Mouse (Mus musculus) liver, embryonic 16.5 days (tissue): ENCODE measurements at regions not wholly inside any gene's neighbourhood (a gene's known extent, or its start where the extent isn't known, plus 50 kb on each side); places are given as distances from the start of the nearest gene placed in this dataset.

ENCODE experiments used
- ATAC-seq: fragments of 200-750 bp; cut with Nextera tagmentation; 2 replicates; pipeline ENCODE4 v1.8.0; 2017; ENCODE audit warnings: low read depth, mild to moderate bottlenecking, moderate number of reproducible peaks, moderate library complexity
- H3K27ac ChIP-seq: fragments of 300-500 bp; sonication (generic); 2 replicates; pipeline ENCODE4 v1.5.1; 2014; ENCODE audit warnings: mild to moderate bottlenecking, low read length
- H3K27me3 ChIP-seq: fragments of 300-500 bp; sonication (generic); 2 replicates; pipeline ENCODE4 v1.6.1; 2014; ENCODE audit warnings: low read depth, low read length, mixed read lengths; ENCODE audit not compliant: control insufficient read depth, insufficient read depth
- H3K36me3 ChIP-seq: fragments of 300-500 bp; sonication (generic); 2 replicates; pipeline ENCODE4 v1.6.1; 2014; ENCODE audit warnings: mild to moderate bottlenecking; ENCODE audit not compliant: control insufficient read depth, insufficient read depth
- H3K4me1 ChIP-seq: fragments of 300-500 bp; sonication (generic); 2 replicates; pipeline ENCODE4 v1.6.1; 2014; ENCODE audit warnings: low read depth, low read length, mixed read lengths; ENCODE audit not compliant: control insufficient read depth
- H3K4me2 ChIP-seq: fragments of 300-500 bp; sonication (generic); 2 replicates; pipeline ENCODE4 v1.6.1; 2014; ENCODE audit warnings: low read depth, low read length, mixed read lengths
- H3K4me3 ChIP-seq: fragments of 300-500 bp; sonication (generic); 2 replicates; pipeline ENCODE4 v1.5.1; 2014; ENCODE audit warnings: low read depth, mild to moderate bottlenecking, low read length
- H3K9ac ChIP-seq: fragments of 300-500 bp; sonication (generic); 2 replicates; pipeline ENCODE4 v1.6.1; 2014; ENCODE audit warnings: low read depth, low read length
- H3K9me3 ChIP-seq: fragments of 300-500 bp; sonication (generic); replicated peaks from 2 replicates; pipeline ENCODE4 v1.6.1; 2016; ENCODE audit warnings: low read length; ENCODE audit not compliant: control insufficient read depth
- WGBS: fragments of 180-500 bp; shearing (Covaris S2); extraction: QIAGEN DNeasy Blood & Tissue Kit; methylation state at CpG from one replicate; pipeline ENCODE4 v1.1.7; 2014; ENCODE audit not compliant: insufficient replicate concordance; 5-methylcytosine and 5-hydroxymethylcytosine counted together

- Histone ChIP-seq H3K36me3 (no peaks in the 10 kb centered on the region), H3K4me3 (no peak overlapping the region), H3K27me3 (no peaks in the 10 kb centered on the region), H3K4me1 (no peaks in the 10 kb centered on the region), H3K27ac (no peak overlapping the region), H3K9ac (no peak overlapping the region), H3K4me2 (no peak overlapping the region), H3K9me3 (no peaks in the 10 kb centered on the region)
- no peak for ATAC-seq
- 62% methylated on average over 4 of the region's 4 CpGs for WGBS
These were observed 527.3 kb downstream of the Zfp536 start for GRCm38 (mm10) chr7:37246156-37246555.

- no peak for ATAC-seq
- Histone ChIP-seq H3K4me1 (no peaks in the 10 kb centered on the region), H3K36me3 (no peaks in the 10 kb centered on the region), H3K9me3 (no peaks in the 10 kb centered on the region), H3K27me3 (no peaks in the 10 kb centered on the region), H3K27ac (no peak overlapping the region), H3K4me2 (no peak overlapping the region), H3K4me3 (no peak overlapping the region), H3K9ac (no peak overlapping the region)
- WGBS: 60% methylated on average over 9 of the region's 9 CpGs
These were observed 519.0 kb downstream of the Zfp536 start for GRCm38 (mm10) chr7:37254431-37254830.

- Histone ChIP-seq H3K4me3 (no peak overlapping the region), H3K4me2 (no peak overlapping the region), H3K4me1 (no peaks in the 10 kb centered on the region), H3K27ac (no peak overlapping the region), H3K9ac (no peak overlapping the region), H3K9me3 (no peaks in the 10 kb centered on the region), H3K27me3 (no peaks in the 10 kb centered on the region), H3K36me3 (no peaks in the 10 kb centered on the region)
- ATAC-seq: no peak
- WGBS: 16% methylated on average over 3 of the region's 3 CpGs
These were observed 517.6 kb downstream of the Zfp536 start for GRCm38 (mm10) chr7:37255840-37256239.

- H3K36me3 ChIP-seq: no peaks in the 10 kb centered on the region
- no peak for ATAC-seq
- WGBS: 30% methylated on average over 6 of the region's 6 CpGs
These were observed 514.1 kb downstream of the Zfp536 start for GRCm38 (mm10) chr7:37259293-37259692.

GRCm38 (mm10) chr7:37262846-37263245 is 510.6 kb downstream of the Zfp536 start:
- no peak overlapping the region for H3K4me3 ChIP-seq
- no peaks in the 10 kb centered on the region for H3K4me1 ChIP-seq
- H3K4me2 ChIP-seq: no peak overlapping the region
- no peak for ATAC-seq
- 30% methylated on average over 3 of the region's 3 CpGs for WGBS
- no peaks in the 10 kb centered on the region for H3K9me3 ChIP-seq
- H3K9ac ChIP-seq: no peak overlapping the region
- H3K27ac ChIP-seq: no peak overlapping the region
- H3K27me3 ChIP-seq: no peaks in the 10 kb centered on the region
- H3K36me3 ChIP-seq: no peaks in the 10 kb centered on the region

More at GRCm38 (mm10) chr7:37259293-37259692, 514.1 kb downstream of the Zfp536 start:
- Histone ChIP-seq H3K9ac (no peak overlapping the region), H3K9me3 (no peaks in the 10 kb centered on the region), H3K27ac (no peak overlapping the region), H3K4me2 (no peak overlapping the region), H3K4me3 (no peak overlapping the region), H3K27me3 (no peaks in the 10 kb centered on the region), H3K4me1 (no peaks in the 10 kb centered on the region)

- Histone ChIP-seq H3K9ac (no peak overlapping the region), H3K9me3 (no peaks in the 10 kb centered on the region; the same call in 1 of the 2 replicates)
These were observed 506.0 kb downstream of the Zfp536 start for GRCm38 (mm10) chr7:37267404-37267803.

GRCm38 (mm10) chr7:37270841-37271240 is 502.6 kb downstream of the Zfp536 start:
- Histone ChIP-seq H3K27ac (no peak overlapping the region), H3K4me1 (no peaks in the 10 kb centered on the region), H3K27me3 (no peaks in the 10 kb centered on the region), H3K4me3 (no peak overlapping the region), H3K9ac (no peak overlapping the region), H3K36me3 (no peaks in the 10 kb centered on the region), H3K4me2 (no peak overlapping the region), H3K9me3 (no peaks in the 10 kb centered on the region; the same call in 1 of the 2 replicates)
- 58% methylated on average over 3 of the region's 3 CpGs for WGBS
- ATAC-seq: no peak

More at GRCm38 (mm10) chr7:37267404-37267803, 506.0 kb downstream of the Zfp536 start:
- no peak overlapping the region for H3K27ac ChIP-seq
- no peaks in the 10 kb centered on the region for H3K27me3 ChIP-seq
- 63% methylated on average over 4 of the region's 4 CpGs for WGBS
- ATAC-seq: no peak
- H3K36me3 ChIP-seq: no peaks in the 10 kb centered on the region
- H3K4me1 ChIP-seq: no peaks in the 10 kb centered on the region
- H3K4me2 ChIP-seq: no peak overlapping the region
- no peak overlapping the region for H3K4me3 ChIP-seq

GRCm38 (mm10) chr7:37290018-37290417 is 483.4 kb downstream of the Zfp536 start:
- ATAC-seq: no peak
- Histone ChIP-seq H3K9ac (no peak overlapping the region), H3K9me3 (no peaks in the 10 kb centered on the region), H3K27ac (no peak overlapping the region), H3K36me3 (no peaks in the 10 kb centered on the region), H3K4me1 (no peaks in the 10 kb centered on the region), H3K4me3 (no peak overlapping the region), H3K27me3 (no peaks in the 10 kb centered on the region), H3K4me2 (no peak overlapping the region)
- 43% methylated on average over 5 of the region's 5 CpGs for WGBS

GRCm38 (mm10) chr7:37290493-37291045 is 482.9 kb downstream of the Zfp536 start:
- Histone ChIP-seq H3K27ac (no peak overlapping the region), H3K4me2 (no peak overlapping the region), H3K4me1 (no peaks in the 10 kb centered on the region), H3K4me3 (no peak overlapping the region), H3K27me3 (no peaks in the 10 kb centered on the region), H3K9ac (no peak overlapping the region), H3K36me3 (no peaks in the 10 kb centered on the region), H3K9me3 (no peaks in the 10 kb centered on the region)
- no peak for ATAC-seq
- WGBS: 42% methylated on average over 19 of the region's 19 CpGs
